Mouse (Mus musculus) MEL (cell line): Measurements from ENCODE around the gene Ube2o. TPM values are rescaled to one million over a fixed set of nuclear protein-coding genes. Genes with fewer than 3 reads are reported as not detected.

Experiments
- DNase-seq: peaks from one replicate; pipeline ENCODE4 v3.0.0; 2011; ENCODE audit warnings: low read depth, low spot score
- H3K27ac ChIP-seq: 2 replicates; pipeline ENCODE4 v1.5.1; 2012; ENCODE audit warnings: low read depth, mild to moderate bottlenecking, control low read depth, low read length, moderate library complexity; ENCODE audit not compliant: control insufficient read depth
- H3K27me3 ChIP-seq, 2 experiments: fragments of 150-350 bp in 1 of 2; sonication (generic) in 1 of 2; 2 replicates each; pipeline ENCODE4 v1.6.1; 2012; ENCODE audit warnings: low read length in 2 of 2, mild to moderate bottlenecking in 2 of 2, improper control_type of control experiment in 1 of 2, moderate library complexity in 1 of 2; ENCODE audit not compliant: insufficient read depth in 2 of 2, control insufficient read depth in 1 of 2
- H3K36me3 ChIP-seq, 2 experiments: 2 replicates each; pipeline ENCODE4 v1.6.1; 2012 to 2014; ENCODE audit warnings: low read length in 2 of 2, improper control_type of control experiment in 1 of 2, inconsistent platforms in 1 of 2, mild to moderate bottlenecking in 1 of 2; ENCODE audit not compliant: insufficient read depth in 2 of 2, control insufficient read depth in 1 of 2
- H3K4me1 ChIP-seq, 2 experiments: fragments of 150-350 bp in 1 of 2; sonication (generic) in 1 of 2; 2 replicates each; pipeline ENCODE4 v1.6.1; 2012; ENCODE audit warnings: low read length in 2 of 2, improper control_type of control experiment in 1 of 2, mild to moderate bottlenecking in 1 of 2; ENCODE audit not compliant: insufficient read depth in 2 of 2, control insufficient read depth in 1 of 2
- H3K4me3 ChIP-seq, 2 experiments: fragments of 150-350 bp in 1 of 2; sonication (generic) in 1 of 2; 2 replicates each; pipeline ENCODE4 v1.5.1; 2012; ENCODE audit warnings: low read depth in 2 of 2, low read length in 2 of 2, mild to moderate bottlenecking in 2 of 2, moderate library complexity in 2 of 2, control low read depth in 1 of 2, improper control_type of control experiment in 1 of 2; ENCODE audit not compliant: control insufficient read depth in 1 of 2, insufficient read depth in 1 of 2
- H3K79me2 ChIP-seq: 2 replicates; pipeline ENCODE4 v1.6.1; 2012; ENCODE audit warnings: mild to moderate bottlenecking, low read length, moderate library complexity; ENCODE audit not compliant: control insufficient read depth, poor library complexity, insufficient read depth
- H3K9ac ChIP-seq: 2 replicates; pipeline ENCODE4 v1.6.1; 2012; ENCODE audit warnings: low read depth, mild to moderate bottlenecking, control low read depth, low read length, moderate library complexity; ENCODE audit not compliant: control insufficient read depth, poor library complexity, severe bottlenecking
- H3K9me3 ChIP-seq: fragments of 150-350 bp; sonication (generic); replicated peaks from 2 replicates; pipeline ENCODE4 v1.6.1; 2012; ENCODE audit warnings: mild to moderate bottlenecking, low read length, improper control_type of control experiment, moderate library complexity; ENCODE audit not compliant: insufficient read depth
- CHD2 ChIP-seq: IDR thresholded peaks from 2 replicates; pipeline ENCODE4 v1.6.1; 2011; ENCODE audit warnings: low read length, improper control_type of control experiment
- CTCF ChIP-seq, 3 experiments: IDR thresholded peaks in 2 of 3; conservative IDR thresholded peaks in 1 of 3; 2 replicates each; pipeline ENCODE4 v1.5.1; 2011 to 2012; ENCODE audit warnings: low read length in 3 of 3, low read depth in 2 of 3, mild to moderate bottlenecking in 2 of 3, improper control_type of control experiment in 1 of 3, inconsistent platforms in 1 of 3, mixed read lengths in 1 of 3, moderate library complexity in 1 of 3; ENCODE audit not compliant: control insufficient read depth in 1 of 3, insufficient read depth in 1 of 3, poor library complexity in 1 of 3, severe bottlenecking in 1 of 3
- ELF1 ChIP-seq: IDR thresholded peaks from 2 replicates; pipeline ENCODE4 v1.6.1; 2014; ENCODE audit warnings: low read depth, mild to moderate bottlenecking, inconsistent platforms, low read length, improper control_type of control experiment, moderate library complexity
- EP300 ChIP-seq, 2 experiments: IDR thresholded peaks; 2 replicates each; pipeline ENCODE4 v1.6.1; 2011; ENCODE audit warnings: improper control_type of control experiment in 2 of 2, low read length in 2 of 2, low read depth in 1 of 2, mild to moderate bottlenecking in 1 of 2
- GATA1 ChIP-seq: IDR thresholded peaks from 2 replicates; pipeline ENCODE4 v1.6.1; 2011; ENCODE audit warnings: low read depth, low read length, improper control_type of control experiment
- HCFC1 ChIP-seq: IDR thresholded peaks from 2 replicates; pipeline ENCODE4 v1.6.1; 2012; ENCODE audit warnings: low read depth, mild to moderate bottlenecking, inconsistent platforms, low read length, improper control_type of control experiment, moderate library complexity
- JUND ChIP-seq: IDR thresholded peaks from 2 replicates; pipeline ENCODE4 v1.6.1; 2011; ENCODE audit warnings: low read depth, mild to moderate bottlenecking, improper control_type of control experiment, low read length
- KAT2A ChIP-seq: conservative IDR thresholded peaks from 2 replicates; pipeline ENCODE4 v1.6.1; 2012; ENCODE audit warnings: low read depth, low read length, improper control_type of control experiment, inconsistent platforms
- MAFK ChIP-seq: IDR thresholded peaks from 2 replicates; pipeline ENCODE4 v1.6.1; 2011; ENCODE audit warnings: low read depth, mild to moderate bottlenecking, low read length, improper control_type of control experiment, borderline replicate concordance
- MAX ChIP-seq: IDR thresholded peaks from 2 replicates; pipeline ENCODE4 v1.6.1; 2011; ENCODE audit warnings: low read length, improper control_type of control experiment
- MAZ ChIP-seq: IDR thresholded peaks from 2 replicates; pipeline ENCODE4 v1.6.1; 2012; ENCODE audit warnings: low read depth, mild to moderate bottlenecking, inconsistent platforms, low read length, improper control_type of control experiment
- MEF2A ChIP-seq: IDR thresholded peaks from 2 replicates; pipeline ENCODE4 v1.6.1; 2014; ENCODE audit warnings: low read depth, mild to moderate bottlenecking, inconsistent platforms, low read length, improper control_type of control experiment; ENCODE audit not compliant: poor library complexity, insufficient replicate concordance, severe bottlenecking; ENCODE audit errors: extremely low read depth
- MYB ChIP-seq: IDR thresholded peaks from 2 replicates; pipeline ENCODE4 v1.6.1; 2011; ENCODE audit warnings: mild to moderate bottlenecking, low read depth, low read length, improper control_type of control experiment
- MYC ChIP-seq: IDR thresholded peaks from 2 replicates; pipeline ENCODE4 v1.6.1; 2011; ENCODE audit warnings: low read depth, mild to moderate bottlenecking, low read length, improper control_type of control experiment, moderate library complexity
- NELFE ChIP-seq: IDR thresholded peaks from 2 replicates; pipeline ENCODE4 v1.6.1; 2011; ENCODE audit warnings: low read depth, low read length, improper control_type of control experiment
- NRF1 ChIP-seq: IDR thresholded peaks from 2 replicates; pipeline ENCODE4 v1.6.1; 2014; ENCODE audit warnings: low read depth, mild to moderate bottlenecking, inconsistent platforms, low read length, improper control_type of control experiment, moderate library complexity; ENCODE audit not compliant: poor library complexity, insufficient read depth, severe bottlenecking
- POLR2AphosphoS2 ChIP-seq: IDR thresholded peaks from 2 replicates; pipeline ENCODE4 v1.6.1; 2011; ENCODE audit warnings: low read length, improper control_type of control experiment
- POLR2AphosphoS5 ChIP-seq: IDR thresholded peaks from 2 replicates; pipeline ENCODE4 v1.6.1; 2012; ENCODE audit warnings: low read depth, borderline replicate concordance, mild to moderate bottlenecking, inconsistent platforms, low read length, moderate library complexity, mixed read lengths
- RCOR1 ChIP-seq: IDR thresholded peaks from 2 replicates; pipeline ENCODE4 v1.6.1; 2012; ENCODE audit warnings: low read depth, mild to moderate bottlenecking, inconsistent platforms, low read length, improper control_type of control experiment
- SMC3 ChIP-seq: IDR thresholded peaks from 2 replicates; pipeline ENCODE4 v1.6.1; 2011; ENCODE audit warnings: low read depth, low read length, improper control_type of control experiment
- UBTF ChIP-seq: IDR thresholded peaks from 2 replicates; pipeline ENCODE4 v1.6.1; 2012; ENCODE audit warnings: low read depth, mild to moderate bottlenecking, inconsistent platforms, low read length, improper control_type of control experiment, moderate library complexity, borderline replicate concordance; ENCODE audit not compliant: insufficient read depth
- USF1 ChIP-seq: IDR thresholded peaks from 2 replicates; pipeline ENCODE4 v1.6.1; 2014; ENCODE audit warnings: low read depth, mild to moderate bottlenecking, inconsistent platforms, low read length, improper control_type of control experiment, moderate library complexity
- USF2 ChIP-seq, 2 experiments: IDR thresholded peaks; 2 replicates each; pipeline ENCODE4 v1.6.1; 2011 to 2012; ENCODE audit warnings: improper control_type of control experiment in 2 of 2, low read length in 2 of 2, borderline replicate concordance in 1 of 2, inconsistent platforms in 1 of 2, low read depth in 1 of 2, mild to moderate bottlenecking in 1 of 2; ENCODE audit not compliant: insufficient read depth in 1 of 2
- ZC3H11A ChIP-seq: IDR thresholded peaks from 2 replicates; pipeline ENCODE4 v1.6.1; 2012; ENCODE audit warnings: low read depth, mild to moderate bottlenecking, inconsistent platforms, low read length, improper control_type of control experiment
- ZNF384 ChIP-seq: IDR thresholded peaks from 2 replicates; pipeline ENCODE4 v1.6.1; 2012; ENCODE audit warnings: low read depth, mild to moderate bottlenecking, inconsistent platforms, low read length, improper control_type of control experiment
- polyA plus RNA-seq, 2 experiments: library from polyadenylated mRNA; stranded (reverse) in 1 of 2; unstranded in 1 of 2; fragments of >175 nt in 1 of 2; fragments of >200 nt in 1 of 2; gene quantifications; 2 replicates each; pipeline versions ENCODE4 v1.2.1 to v1.2.4; 2012; ENCODE audit warnings: low replicate concordance in 2 of 2, low read depth in 1 of 2; ENCODE audit not compliant: insufficient read length in 2 of 2, insufficient read depth in 1 of 2, missing spikeins in 1 of 2
- total RNA-seq: library from RNA; depleted of rRNA; stranded (reverse); fragments of 300-350 nt; gene quantifications from 2 replicates; pipeline ENCODE4 v1.2.3, GENCODE M21; 2012

Ube2o gene
- total and polyA plus RNA-seq, 3 experiments = 22.9 to 42.8 TPM; not detected in 1

DNA sequence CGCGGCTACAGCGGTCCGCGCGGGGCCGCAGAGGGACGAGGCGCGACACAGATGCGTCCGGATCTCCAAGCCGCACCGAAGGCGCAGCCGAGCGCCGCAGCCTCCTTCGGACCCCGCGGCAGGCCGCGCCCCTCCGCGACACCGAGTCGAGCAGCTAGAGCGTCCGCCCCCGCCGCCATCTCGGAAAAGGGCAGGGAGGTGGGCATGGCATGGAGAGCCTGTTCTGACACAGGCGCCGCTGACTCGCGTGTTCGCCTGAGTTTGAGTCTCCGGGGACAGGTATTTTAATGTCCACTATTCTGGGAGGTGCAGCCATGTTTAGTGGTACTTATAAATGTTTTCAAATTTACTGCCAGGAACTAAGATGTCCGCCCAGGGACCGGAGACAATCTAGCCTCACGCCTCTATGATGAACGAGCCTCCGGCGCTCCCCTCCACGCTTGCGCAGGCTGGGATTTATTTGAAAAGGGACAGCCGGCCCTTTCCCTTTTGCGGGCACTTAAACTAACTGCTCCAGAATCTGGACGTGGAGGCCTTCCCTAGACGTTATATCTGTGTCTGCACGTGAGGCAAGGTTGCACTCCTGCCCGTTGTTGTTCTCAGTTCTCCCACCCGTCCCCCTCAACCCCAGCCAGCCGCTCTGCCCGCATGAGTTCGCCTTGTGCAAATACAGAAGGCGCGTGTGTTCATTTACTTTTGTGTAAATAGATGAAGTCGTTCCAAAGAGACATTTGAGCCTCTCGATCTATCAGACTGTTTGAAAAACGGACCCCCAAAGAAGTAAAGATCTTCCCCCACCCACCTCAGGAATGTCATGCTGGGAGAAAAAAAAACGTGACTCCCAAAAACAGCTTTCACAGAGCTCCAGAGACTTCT is 90.8 kb downstream of the Ube2o start (continued):
- TF ChIP-seq USF1 (0 out of 2 replicates have a peak, but pooled peaks have one; percentile 6), HCFC1 (peak; percentile 94), NRF1 (peak; percentile 87), NELFE (peak; percentile 82), CHD2 (no peak; the same call in 1 of the 2 replicates)

DNA sequence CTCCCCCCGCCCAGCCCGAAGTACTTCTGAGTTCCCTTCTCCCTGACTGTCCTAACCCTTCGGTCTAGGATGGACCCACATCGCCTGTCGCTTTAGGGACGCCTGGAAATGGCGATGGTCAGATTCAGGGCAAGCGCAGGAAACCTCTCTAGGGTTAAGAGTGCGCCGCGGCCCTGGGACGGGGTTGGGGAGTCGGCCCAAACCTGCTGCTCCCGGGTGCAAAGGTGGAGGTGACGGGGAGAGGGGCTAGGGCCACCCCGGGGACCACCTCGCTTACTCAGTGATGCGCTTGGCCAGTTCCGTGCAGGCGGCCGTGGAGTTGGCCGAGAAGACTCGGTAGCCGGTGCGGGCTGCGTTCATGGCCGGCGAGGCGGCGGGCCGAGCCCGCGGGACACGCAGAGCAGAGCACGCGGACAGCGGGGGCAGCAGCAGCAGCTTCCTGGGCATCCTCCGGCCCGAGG is 91.4 kb downstream of the Ube2o start:
- Histone ChIP-seq H3K9ac (peak overlapping the region; percentile 92), H3K27ac (peak overlapping the region; percentile 50), H3K27me3 (no peaks in the 10 kb centered on the region), H3K4me1 (peaks cover 7 to 28% of the 10 kb centered on the region in 2 experiments; a peak in 3 of 4 replicates), H3K4me3 (peak overlapping the region; percentile 91 to 93), H3K9me3 (no peaks in the 10 kb centered on the region)
- no peak for TF ChIP-seq POLR2AphosphoS5
- TF ChIP-seq ELF1 = no peak
- no peak for TF ChIP-seq MAFK
- no peak for TF ChIP-seq GATA1
- peak; percentile 48; the same call in 1 of the 2 replicates for TF ChIP-seq MAX
- no peak for TF ChIP-seq MAZ
- TF ChIP-seq, all 39 proteins: peak for 1
- Histone ChIP-seq H3K36me3 (peaks cover 13 to 14% of the 10 kb centered on the region in 2 experiments), H3K79me2 (peaks cover 21% of the 10 kb centered on the region)
- peak; percentile 71 for DNase-seq

- DNase-seq = peak; percentile 64
- H3K9ac ChIP-seq = peak overlapping the region; percentile 92
- no peaks in the 10 kb centered on the region for H3K27me3 ChIP-seq
- TF ChIP-seq EP300 (IDR thresholded peaks at IDR 0.05; ENCODE audit: low read depth in 1 of 2, low read length in 2 of 2) (0 out of 4 replicates have a peak, but pooled peaks of 1 of the 2 experiments have one; percentile 11), MYC (0 out of 2 replicates have a peak, but pooled peaks have one; percentile 23), MAX (peak; percentile 28), MEF2A (no peak), HCFC1 (0 out of 2 replicates have a peak, but pooled peaks have one; percentile 11), RCOR1 (peak; percentile 9; the same call in 1 of the 2 replicates), MYB (no peak), POLR2AphosphoS2 (no peak), SMC3 (peak; percentile 39), UBTF (no peak), ELF1 (no peak), ZNF384 (no peak), CTCF (IDR thresholded peaks at IDR 0.05 in 2 of 3, conservative IDR thresholded peaks at IDR 0.05 in 1 of 3; ENCODE audit: control insufficient read depth in 1 of 3, insufficient read depth in 1 of 3, low read depth in 2 of 3, low read length in 3 of 3, poor library complexity in 1 of 3, severe bottlenecking in 1 of 3) (peak; percentile 54 to 74 (median 64)), JUND (no peak), KAT2A (no peak), USF2 (IDR thresholded peaks at IDR 0.05; ENCODE audit: borderline replicate concordance in 1 of 2, insufficient read depth in 1 of 2, low read depth in 1 of 2, low read length in 2 of 2) (no peak), ZC3H11A (no peak)
- peak overlapping the region; percentile 50; the same call in 1 of the 2 replicates for H3K27ac ChIP-seq
- H3K4me1 ChIP-seq = peaks cover 5 to 21% of the 10 kb centered on the region in 2 experiments; a peak in 3 of 4 replicates
- peaks cover 12 to 19% of the 10 kb centered on the region in 2 experiments; a peak in 3 of 4 replicates for H3K36me3 ChIP-seq
- H3K79me2 ChIP-seq = peaks cover 21% of the 10 kb centered on the region
- no peaks in the 10 kb centered on the region for H3K9me3 ChIP-seq
- H3K4me3 ChIP-seq = peak overlapping the region; percentile 91 to 93
These were observed 92.4 kb downstream of the Ube2o start for GRCm38 (mm10) chr11:116488693-116489375.
